Mouse (Mus musculus) small intestine, adult 2 months (tissue): ENCODE data around the gene Exoc3l4. TPM values are rescaled to one million over a fixed set of nuclear protein-coding genes. Genes with fewer than 3 reads are reported as not detected.

Experiments
- H3K27ac ChIP-seq: fragments of 200-500 bp; 2 replicates; pipeline ENCODE4 v1.5.1; 2012; ENCODE audit warnings: low read depth, low read length, control low read depth, inconsistent platforms; ENCODE audit not compliant: insufficient read depth
- H3K27me3 ChIP-seq: fragments of 200-500 bp; 2 replicates; pipeline ENCODE4 v1.6.1; 2012; ENCODE audit warnings: mild to moderate bottlenecking, moderate library complexity, low read length, inconsistent platforms; ENCODE audit not compliant: control insufficient read depth, insufficient read depth
- H3K36me3 ChIP-seq: fragments of 200-500 bp; 2 replicates; pipeline ENCODE4 v1.6.1; 2012; ENCODE audit warnings: mild to moderate bottlenecking, low read length, control low read depth, inconsistent platforms; ENCODE audit not compliant: control insufficient read depth, insufficient read depth
- H3K4me1 ChIP-seq: fragments of 200-500 bp; 2 replicates; pipeline ENCODE4 v1.6.1; 2012; ENCODE audit warnings: low read length, inconsistent platforms, mixed read lengths; ENCODE audit not compliant: control insufficient read depth, insufficient read depth, insufficient read length
- H3K4me3 ChIP-seq: fragments of 200-500 bp; 2 replicates; pipeline ENCODE4 v1.5.1; 2012; ENCODE audit warnings: low read depth, mild to moderate bottlenecking, control low read depth, inconsistent platforms, low read length, moderate library complexity
- CTCF ChIP-seq: fragments of 200-500 bp; IDR thresholded peaks from 2 replicates; pipeline ENCODE4 v1.5.1; 2012; ENCODE audit warnings: low read depth, mild to moderate bottlenecking, control low read depth, inconsistent platforms, low read length, moderate library complexity, mixed read lengths; ENCODE audit not compliant: insufficient replicate concordance, insufficient read length; ENCODE audit errors: extremely low read depth
- POLR2A ChIP-seq: fragments of 200-500 bp; IDR thresholded peaks from 2 replicates; pipeline ENCODE4 v1.6.1; 2012; ENCODE audit warnings: low read depth, mild to moderate bottlenecking, control low read depth, inconsistent platforms, low read length, moderate library complexity
- WGBS: fragments of 180-500 bp; shearing (Covaris S2); methylation state at CpG from one replicate; pipeline ENCODE4 v1.1.7; 2018; 5-methylcytosine and 5-hydroxymethylcytosine counted together
- polyA plus RNA-seq: library from polyadenylated mRNA; depleted of rRNA; stranded (reverse); fragments of >200 nt; gene quantifications from 2 replicates; pipeline ENCODE4 v1.2.3, GENCODE M21; 2012

Exoc3l4 gene
- polyA plus RNA-seq, 1 experiment: 552 TPM

GRCm38 (mm10) chr12:111469507-111469906 is 52.7 kb downstream of the Exoc3l4 start:
- no peak for TF ChIP-seq POLR2A
- peak; percentile 89; the same call in 1 of the 2 replicates for TF ChIP-seq CTCF
- Histone ChIP-seq H3K36me3 (no peaks in the 10 kb centered on the region), H3K4me3 (no peak overlapping the region), H3K27ac (no peak overlapping the region), H3K27me3 (no peaks in the 10 kb centered on the region), H3K4me1 (no peaks in the 10 kb centered on the region)
- WGBS: 8% methylated on average over 8 of the region's 8 CpGs

DNA sequence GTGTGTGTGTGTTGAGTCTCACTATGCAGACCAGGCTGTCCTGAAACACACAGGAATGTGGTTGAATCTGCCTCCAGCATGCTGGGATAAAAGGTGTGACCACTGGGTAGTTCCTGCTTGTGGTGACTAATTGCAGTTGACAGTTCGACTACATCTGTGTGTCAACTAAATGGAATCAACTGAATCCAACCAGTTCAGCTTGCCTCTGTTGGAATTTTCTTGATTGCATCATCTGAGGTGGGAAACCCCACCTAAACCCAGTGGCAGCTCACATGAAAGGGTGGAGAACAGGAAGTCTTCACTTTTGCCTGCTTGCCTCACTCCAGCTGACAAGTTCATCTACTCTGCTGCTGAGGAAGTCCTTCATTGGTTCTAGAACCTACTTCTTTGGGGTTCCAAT is 54.3 kb downstream of the Exoc3l4 start:
- Histone ChIP-seq H3K4me1 (no peaks in the 10 kb centered on the region; the same call in 1 of the 2 replicates), H3K27ac (no peak overlapping the region), H3K4me3 (no peak overlapping the region), H3K36me3 (no peaks in the 10 kb centered on the region), H3K27me3 (no peaks in the 10 kb centered on the region)
- WGBS: 33% methylated on average over 1 of the region's 1 CpGs
- TF ChIP-seq CTCF (no peak), POLR2A (no peak)

GRCm38 (mm10) chr12:111471721-111472120 is 54.9 kb downstream of the Exoc3l4 start:
- Histone ChIP-seq H3K27ac (no peak overlapping the region), H3K36me3 (no peaks in the 10 kb centered on the region), H3K27me3 (no peaks in the 10 kb centered on the region; the same call in 1 of the 2 replicates), H3K4me1 (no peaks in the 10 kb centered on the region; the same call in 1 of the 2 replicates), H3K4me3 (no peak overlapping the region)
- TF ChIP-seq CTCF (no peak), POLR2A (no peak)
- WGBS: 54% methylated on average over 3 of the region's 3 CpGs

DNA sequence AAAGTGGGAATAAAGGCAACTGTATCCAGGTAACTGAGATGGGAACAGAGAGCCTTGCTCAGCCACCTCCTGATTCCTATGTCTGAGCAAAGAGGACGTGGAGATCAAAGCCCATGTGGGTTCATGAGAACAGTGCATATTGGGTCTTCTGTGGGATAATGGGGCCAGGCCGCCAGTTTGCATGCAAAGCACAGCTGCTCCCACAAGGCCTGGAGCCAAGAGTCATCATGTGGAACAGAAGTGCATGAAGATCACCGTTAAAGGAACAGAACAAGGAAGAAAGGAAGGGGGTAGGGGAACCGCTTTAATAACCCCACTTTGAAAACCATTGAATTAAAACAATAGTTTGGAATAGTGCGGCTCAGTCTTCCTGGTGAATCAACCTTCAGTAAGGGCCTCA is 56.1 kb downstream of the Exoc3l4 start:
- Histone ChIP-seq H3K4me1 (no peaks in the 10 kb centered on the region; the same call in 1 of the 2 replicates), H3K27me3 (no peaks in the 10 kb centered on the region; the same call in none of the 2 replicates), H3K4me3 (no peak overlapping the region), H3K36me3 (no peaks in the 10 kb centered on the region), H3K27ac (no peak overlapping the region)
- no peak for TF ChIP-seq POLR2A
- no peak for TF ChIP-seq CTCF
- 59% methylated on average over 5 of the region's 5 CpGs for WGBS

- Histone ChIP-seq H3K4me3 (no peak overlapping the region), H3K4me1 (no peaks in the 10 kb centered on the region; the same call in 1 of the 2 replicates), H3K36me3 (no peaks in the 10 kb centered on the region), H3K27me3 (no peaks in the 10 kb centered on the region; the same call in none of the 2 replicates), H3K27ac (no peak overlapping the region)
- TF ChIP-seq POLR2A (no peak), CTCF (no peak)
- 94% methylated on average over 3 of the region's 3 CpGs for WGBS
These were observed 57.6 kb downstream of the Exoc3l4 start for GRCm38 (mm10) chr12:111474384-111474783.

DNA sequence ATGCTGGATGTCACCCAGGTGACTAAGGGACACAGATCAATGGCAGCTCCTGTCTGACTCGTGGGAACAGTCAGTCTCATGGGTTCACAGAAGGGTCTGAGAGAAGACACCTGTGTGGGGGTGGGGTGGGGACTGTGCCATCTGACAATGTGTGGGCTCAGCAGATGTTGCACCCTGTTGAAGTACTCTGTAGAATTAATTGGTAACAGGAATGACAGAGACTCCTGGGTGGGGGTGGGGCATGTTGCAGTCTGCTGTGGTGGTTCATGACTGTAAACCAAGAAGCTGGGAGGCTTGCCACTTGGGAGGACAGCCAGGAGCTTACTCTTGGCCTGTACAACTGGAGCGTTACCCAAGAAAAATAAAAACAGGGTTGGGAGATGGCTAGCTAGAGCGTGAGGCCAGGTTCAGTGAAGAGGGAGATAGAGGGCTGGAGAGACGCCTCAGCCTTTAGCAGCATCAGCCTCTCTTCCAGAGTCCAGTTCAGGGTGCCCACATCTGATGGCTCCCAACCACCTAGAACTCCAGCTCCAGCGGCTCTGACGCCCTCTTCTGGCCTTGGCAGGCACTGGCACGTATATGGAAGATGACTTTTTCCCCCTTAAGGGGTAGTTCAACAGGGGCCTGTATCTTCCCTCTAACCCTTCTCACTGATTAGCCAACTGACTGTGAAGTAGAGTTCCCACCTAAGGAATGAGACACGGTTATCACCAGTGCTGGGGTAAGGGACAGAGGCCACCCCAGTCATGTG is 58.3 kb downstream of the Exoc3l4 start:
- no peak for TF ChIP-seq POLR2A
- TF ChIP-seq CTCF: no peak
- no peaks in the 10 kb centered on the region; the same call in 1 of the 2 replicates for H3K4me1 ChIP-seq
- no peaks in the 10 kb centered on the region for H3K36me3 ChIP-seq
- H3K27ac ChIP-seq: no peak overlapping the region
- 48% methylated on average over 8 of the region's 8 CpGs for WGBS
- no peak overlapping the region for H3K4me3 ChIP-seq
- H3K27me3 ChIP-seq: no peaks in the 10 kb centered on the region; the same call in none of the 2 replicates

DNA sequence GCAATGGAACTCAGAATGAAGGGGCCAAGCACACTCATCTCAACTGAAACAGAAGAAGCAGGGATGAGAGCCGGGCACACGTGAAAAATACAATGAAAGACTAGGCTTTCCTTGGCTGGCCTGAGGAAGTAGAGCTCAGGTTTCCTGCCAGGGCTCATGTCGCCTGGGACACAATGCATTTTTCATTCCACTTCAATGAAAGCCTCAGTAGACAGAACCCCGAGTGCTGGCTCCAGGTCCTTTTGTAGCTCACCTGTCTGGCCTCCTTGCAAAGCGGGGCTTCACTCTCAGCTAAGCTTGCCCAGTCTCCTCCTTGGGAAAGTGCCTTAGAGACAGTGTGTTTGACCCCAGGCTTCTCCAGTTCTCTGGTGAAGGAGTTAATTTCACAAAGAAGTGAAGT is 62.1 kb downstream of the Exoc3l4 start:
- H3K27me3 ChIP-seq: no peaks in the 10 kb centered on the region; the same call in none of the 2 replicates
- H3K4me1 ChIP-seq: no peaks in the 10 kb centered on the region; the same call in 1 of the 2 replicates
- H3K36me3 ChIP-seq: no peaks in the 10 kb centered on the region
- WGBS: 70% methylated on average over 5 of the region's 5 CpGs
- H3K4me3 ChIP-seq: no peak overlapping the region
- H3K27ac ChIP-seq: no peak overlapping the region
- TF ChIP-seq POLR2A (no peak), CTCF (no peak)
